Mouse (Mus musculus) kidney, postnatal 10 days (tissue): ENCODE measurements around the gene Olfr1155.

ENCODE experiments used
- DNase-seq: peaks from one replicate; pipeline ENCODE4 v3.0.0; 2021; ENCODE audit warnings: mixed read lengths

The Olfr1155 gene

DNA sequence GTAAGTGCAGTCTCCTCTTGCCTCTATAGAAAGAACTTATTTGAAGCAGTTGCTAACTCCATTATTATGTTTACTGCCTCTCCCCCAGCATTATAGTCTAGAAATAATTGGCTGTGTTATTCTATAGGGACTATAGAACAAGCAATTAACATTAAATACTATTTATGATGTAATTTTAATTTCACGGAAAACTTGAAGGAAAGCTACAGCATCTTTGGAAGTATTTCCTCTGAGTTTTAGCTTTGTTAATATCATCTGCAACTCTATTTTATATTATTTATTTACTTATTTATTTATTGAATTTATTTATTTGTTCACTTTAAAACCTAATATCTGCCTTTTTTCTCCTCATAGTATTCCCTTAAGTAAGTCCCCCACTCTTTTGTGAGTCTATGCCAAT, at the start of gene Olfr1155:
Olfr1155 (minus strand) TSS at position 101 of the 400 bp plus-strand sequence.
- no peak for DNase-seq

DNA sequence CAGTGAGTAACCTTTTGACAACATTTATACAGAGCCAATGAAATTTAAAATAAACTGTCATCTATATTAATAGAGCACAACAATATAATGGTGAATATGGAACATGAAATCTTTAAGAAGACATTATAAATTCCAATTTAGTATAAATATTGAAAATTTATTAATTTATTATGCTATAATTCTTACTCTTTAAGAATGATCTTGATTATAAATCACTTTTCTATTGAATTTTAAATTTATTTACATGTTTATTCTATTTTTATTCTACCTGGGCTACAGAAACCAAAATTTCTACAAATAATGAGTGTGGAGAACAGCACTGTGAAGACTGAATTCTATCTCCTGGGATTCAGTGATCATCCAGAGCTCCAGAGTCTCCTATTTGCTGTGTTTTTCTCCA, 44.9 kb upstream of the Olfr1155 start, which contains the start of gene Olfr1158:
Olfr1158 (plus strand) TSS at position 301 of the 400 bp plus-strand sequence.
- DNase-seq: no peak

DNA sequence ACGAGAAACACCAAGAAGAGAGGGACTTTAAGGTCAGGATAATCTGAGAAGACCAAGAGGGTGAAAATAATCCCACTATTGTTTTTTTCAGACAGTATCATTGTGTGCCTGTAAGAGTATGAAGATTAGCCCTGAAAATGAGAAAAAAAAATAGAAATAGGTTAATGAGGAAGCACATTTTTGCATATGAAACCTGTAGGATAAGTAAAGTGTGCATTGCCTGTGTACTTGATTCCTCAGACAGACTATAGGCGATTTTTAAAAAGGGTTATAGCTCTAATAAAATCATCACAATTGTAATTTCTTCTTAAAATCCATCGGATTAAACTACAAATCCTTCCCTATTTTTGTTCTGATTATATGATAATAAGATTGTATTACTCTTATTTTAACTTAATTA, 29.6 kb upstream of the Olfr1155 start, which contains the start of gene Olfr74:
Olfr74 (minus strand) TSS at position 101 of the 400 bp plus-strand sequence.
- no peak for DNase-seq

DNA sequence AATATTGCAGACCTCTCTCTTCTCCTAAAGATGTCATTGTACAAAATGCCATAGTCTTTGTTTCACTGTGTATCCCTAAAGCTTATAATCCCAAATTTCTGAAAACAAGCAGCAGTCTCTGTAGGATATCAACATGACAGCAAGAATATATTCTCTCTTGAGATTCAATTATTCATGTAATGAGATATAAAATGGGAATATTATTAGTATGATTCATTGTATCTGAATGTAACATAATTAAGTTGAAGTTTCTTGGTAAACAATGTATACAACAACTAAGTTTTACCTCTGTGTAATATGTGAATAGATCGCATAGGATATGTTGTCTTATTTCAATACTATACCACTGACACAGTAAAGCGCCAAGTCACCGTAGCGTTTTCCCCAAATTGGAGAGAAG, 23.3 kb upstream of the Olfr1155 start, which contains the start of gene Olfr1157:
Olfr1157 (minus strand) TSS at position 101 of the 400 bp plus-strand sequence.
- no peak for DNase-seq

DNA sequence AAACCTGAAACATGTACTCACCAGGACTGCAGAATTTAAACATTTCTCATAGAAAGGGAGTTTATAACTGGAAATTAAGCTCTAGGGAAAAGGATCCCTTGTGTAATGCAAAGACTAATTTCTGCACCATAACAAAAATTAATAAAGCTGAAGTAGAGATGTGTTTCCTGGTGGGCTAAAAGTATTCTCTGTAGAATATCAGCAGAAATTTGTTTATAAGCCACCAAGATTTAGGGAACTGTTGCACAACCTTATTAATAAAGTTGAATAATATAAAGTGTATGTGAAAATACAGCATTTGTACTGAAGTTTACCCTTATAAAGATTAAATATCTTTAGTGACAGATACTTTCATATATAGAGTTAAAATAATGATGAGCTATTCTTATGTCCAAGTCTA, 8.1 kb upstream of the Olfr1155 start, which contains the start of gene Olfr1156:
Olfr1156 (minus strand) TSS at position 101 of the 400 bp plus-strand sequence.
- no peak for DNase-seq

DNA sequence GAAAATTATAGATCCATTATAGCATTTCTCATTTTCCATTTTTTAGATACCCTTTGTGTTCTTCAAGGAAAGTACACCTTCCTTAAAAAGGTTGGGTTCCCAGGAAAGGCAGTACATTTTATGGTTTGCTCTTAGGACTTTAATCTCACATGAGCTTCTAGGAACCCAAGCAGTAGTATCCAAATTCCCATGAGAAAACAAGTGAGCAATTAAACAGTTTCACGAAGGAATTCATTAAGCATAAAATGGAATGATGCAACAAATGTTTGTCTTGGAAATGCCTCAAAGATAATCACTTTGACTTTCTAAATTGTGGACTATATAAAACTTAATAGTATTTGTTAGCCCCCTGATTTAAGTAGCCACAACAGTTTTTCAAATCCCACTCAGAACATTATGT, 39.9 kb downstream of the Olfr1155 start, which contains the start of gene Olfr1154:
Olfr1154 (minus strand) TSS at position 101 of the 400 bp plus-strand sequence.
- no peak for DNase-seq

DNA sequence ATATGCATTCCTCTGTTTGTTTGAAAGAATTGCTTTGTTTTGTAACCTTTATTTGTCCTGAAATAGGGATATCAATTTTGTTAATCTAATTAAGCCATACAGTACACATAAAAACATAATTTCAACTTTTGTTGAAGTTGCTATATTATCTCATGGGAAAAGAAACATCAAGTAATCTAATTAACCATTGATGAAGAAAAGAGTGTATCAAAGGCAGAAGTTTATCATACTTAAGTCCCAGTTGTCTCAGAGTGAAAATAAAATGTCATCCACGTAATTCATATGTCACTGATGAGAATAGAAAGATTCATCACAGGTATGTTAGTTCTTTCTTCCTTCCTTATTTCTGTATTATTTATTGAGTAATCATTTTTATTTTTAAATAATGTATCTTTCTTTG, 50.3 kb downstream of the Olfr1155 start, which contains the start of gene Olfr1153:
Olfr1153 (plus strand) TSS at position 301 of the 400 bp plus-strand sequence.
- DNase-seq: no peak
